In the genomic region with DNA sequence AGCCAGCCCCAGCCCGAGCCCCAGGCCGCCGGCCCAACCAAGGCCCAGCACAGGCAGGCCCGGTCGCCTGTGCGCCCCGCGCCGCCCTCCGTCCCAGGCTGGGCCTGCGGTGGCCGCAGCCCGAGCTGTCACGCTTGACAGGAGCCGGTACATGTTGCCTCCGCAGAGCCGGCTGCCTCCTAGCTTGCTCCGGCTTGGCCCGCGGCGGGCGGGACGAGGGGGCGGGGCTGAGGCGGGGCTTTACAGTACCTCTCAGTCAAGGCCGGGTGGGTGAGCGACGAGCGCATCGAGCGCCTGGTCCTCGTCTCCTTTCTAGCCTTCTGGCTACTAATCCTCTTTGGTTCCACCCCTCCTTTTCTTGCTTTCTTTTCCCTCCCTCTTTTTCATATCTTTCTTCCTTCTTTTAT, we compare ENCODE assay signal across 7 mouse cellular contexts. TPM values are rescaled to one million over a fixed set of nuclear protein-coding genes. Genes with fewer than 3 reads are reported as not detected.
DNase-seq lines count a peak whose midpoint lies in the region; ATAC-seq and TF ChIP-seq lines count a peak whose summit lies in the region.

Gene Lactb, minus strand, starts transcription at position 246 of the 407 bp plus-strand sequence.

- intact Hi-C loops in left cerebral cortex, postnatal 4 days (cut with DNase I), result loop anchor here (10.0 kb wide), 1 partner anchor 460 kb away; the partner anchor contains the start of gene Fbxl22

- peak within 1 kb of the TSS; percentile 94 for H3K4me2 ChIP-seq in intestine, postnatal 0 days (replicated peaks; ENCODE audit: low read depth)
- H3K4me2 ChIP-seq in midbrain, embryonic 12.5 days (replicated peaks), result peak within 1 kb of the TSS; percentile 78

- TF ChIP-seq CTCF in intestine, postnatal 0 days (IDR thresholded peaks at IDR 0.05; ENCODE audit: low read depth), result 0 out of 2 replicates have a peak, but pooled peaks have one; percentile 8
- no peak for TF ChIP-seq CTCF in small intestine, adult 2 months (IDR thresholded peaks at IDR 0.05; ENCODE audit: extremely low read depth, insufficient read length, insufficient replicate concordance, low read depth, low read length)

- H3K27ac ChIP-seq in intestine, postnatal 0 days (ENCODE audit: low read depth, low read length), result peak within 1 kb of the TSS; percentile 94
- H3K27ac ChIP-seq in midbrain, embryonic 12.5 days (replicated peaks), result peak within 1 kb of the TSS; percentile 93
- H3K27ac ChIP-seq in small intestine, adult 2 months (ENCODE audit: insufficient read depth, low read depth, low read length), result peak within 1 kb of the TSS; percentile 81

- peak; percentile 96 for ATAC-seq in intestine, postnatal 0 days
- ATAC-seq in midbrain, embryonic 12.5 days (ENCODE audit: low FRiP score, low read depth), result peak; percentile 98

- H3K9ac ChIP-seq in intestine, postnatal 0 days (ENCODE audit: low read depth, low read length), result peak within 1 kb of the TSS; percentile 83
- peak within 1 kb of the TSS; percentile 83 for H3K9ac ChIP-seq in midbrain, embryonic 12.5 days (replicated peaks)

- DNase-seq in adrenal gland, adult 2 months, result peak; percentile 97
- peak; percentile 80 for DNase-seq in embryo, embryonic 11.5 days (ENCODE audit: low read depth, low spot score)
- peak; percentile 91 to 96 for DNase-seq in gastrocnemius, postnatal 4 days (ENCODE audit: low spot score in 2 of 2)
- DNase-seq in left cerebral cortex, postnatal 4 days, result peak; percentile 97

- H3K4me3 ChIP-seq in intestine, postnatal 0 days (ENCODE audit: low read depth, low read length), result peak within 1 kb of the TSS; percentile 91
- peak within 1 kb of the TSS; percentile 93 for H3K4me3 ChIP-seq in midbrain, embryonic 12.5 days
- H3K4me3 ChIP-seq in small intestine, adult 2 months (ENCODE audit: low read depth, low read length), result peak within 1 kb of the TSS; percentile 95

- H3K36me3 ChIP-seq in intestine, postnatal 0 days (ENCODE audit: control insufficient read depth, insufficient read depth), result no peaks in the 10 kb centered on the region
- H3K36me3 ChIP-seq in midbrain, embryonic 12.5 days, result peaks cover 3% of the 10 kb centered on the region
- H3K36me3 ChIP-seq in small intestine, adult 2 months (ENCODE audit: control insufficient read depth, insufficient read depth, low read length), result peaks cover 2% of the 10 kb centered on the region; the same call in 1 of the 2 replicates

- no peaks in the 10 kb centered on the region; the same call in 1 of the 2 replicates for H3K4me1 ChIP-seq in intestine, postnatal 0 days (replicated peaks; ENCODE audit: control insufficient read depth, insufficient read depth, low read length)
- peaks cover 4% of the 10 kb centered on the region for H3K4me1 ChIP-seq in midbrain, embryonic 12.5 days
- peaks cover 5% of the 10 kb centered on the region; the same call in 1 of the 2 replicates for H3K4me1 ChIP-seq in small intestine, adult 2 months (ENCODE audit: control insufficient read depth, insufficient read depth, insufficient read length, low read length)

- TF ChIP-seq POLR2A in small intestine, adult 2 months (IDR thresholded peaks at IDR 0.05; ENCODE audit: low read depth, low read length), result peak; percentile 70

- 1% methylated on average over 28 of the region's 32 CpGs for WGBS in intestine, postnatal 0 days
- under 1% methylated on average over 28 of the region's 32 CpGs for WGBS in midbrain, embryonic 12.5 days
- under 1% methylated on average over 30 of the region's 32 CpGs for WGBS in small intestine, adult 2 months

- no peaks in the 10 kb centered on the region for H3K27me3 ChIP-seq in intestine, postnatal 0 days (replicated peaks; ENCODE audit: control insufficient read depth, insufficient read depth, low read length)
- peaks cover 4% of the 10 kb centered on the region; the same call in 1 of the 2 replicates for H3K27me3 ChIP-seq in midbrain, embryonic 12.5 days
- H3K27me3 ChIP-seq in small intestine, adult 2 months (ENCODE audit: control insufficient read depth, insufficient read depth, low read length), result no peaks in the 10 kb centered on the region

- no peaks in the 10 kb centered on the region for H3K9me3 ChIP-seq in intestine, postnatal 0 days (ENCODE audit: control insufficient read depth)
- no peaks in the 10 kb centered on the region for H3K9me3 ChIP-seq in midbrain, embryonic 12.5 days

RNA-seq across cellular contexts. Expression of gene Lactb, which starts in this region (rescaled TPM):
- 10 to 100 TPM; 15.7 to 19.1 TPM for total RNA-seq in adrenal gland, adult 2 months (2021)
- polyA plus RNA-seq in adrenal gland, adult 2 months (2012; rRNA removed), result 23.6 and 32.2 TPM in 2 replicates
- total RNA-seq in gastrocnemius, postnatal 4 days (2021), result 10 to 100 TPM; 13.5 to 17.5 TPM
- 14.9 and 17.2 TPM in 2 replicates for polyA plus RNA-seq in intestine, postnatal 0 days (2015; fragmentation: Nextera tagmentation; extraction: Ambion mirVana)
- total RNA-seq in left cerebral cortex, postnatal 4 days (2021), result 10 to 100 TPM; 15.9 to 19.4 TPM
- 9.7 and 12.0 TPM in 2 replicates for polyA plus RNA-seq in midbrain, embryonic 12.5 days (2016; fragmentation: Nextera tagmentation; extraction: Ambion mirVana)
- 16.3 and 26.8 TPM in 2 replicates for polyA plus RNA-seq in small intestine, adult 2 months (2012; rRNA removed)

Comparison
In these comparisons a context has a peak if more than half of its experiments do, and no peak if none do; other contexts are left out.
1. Peak in every context shown above with its lines: DNase-seq, ATAC-seq, H3K4me3 ChIP-seq and H3K27ac ChIP-seq.